Mouse (Mus musculus) olfactory bulb, adult 2 months (tissue): Measurements from ENCODE around the gene Ube2l3.

ENCODE experiments used
- CTCF ChIP-seq: fragments of 200-500 bp; IDR thresholded peaks from 2 replicates; pipeline ENCODE4 v1.5.1; 2012; ENCODE audit warnings: low read depth, mild to moderate bottlenecking, low read length, moderate library complexity; ENCODE audit not compliant: insufficient read depth
- POLR2A ChIP-seq: fragments of 200-500 bp; IDR thresholded peaks from 2 replicates; pipeline ENCODE4 v1.6.1; 2012; ENCODE audit warnings: mild to moderate bottlenecking, low read depth, low read length, moderate library complexity; ENCODE audit not compliant: insufficient read depth

- no peak for TF ChIP-seq CTCF
- no peak for TF ChIP-seq POLR2A
Measured at GRCm38 (mm10) chr16:17124871-17125520, 77.5 kb downstream of the Ube2l3 start, which contains the start of gene 2610318N02Rik.
